Mouse (Mus musculus) Muller cell, postnatal 12 days (primary cell): ENCODE measurements at regions not wholly inside any gene's neighbourhood (a gene's known extent, or its start where the extent isn't known, plus 50 kb on each side); places are given as distances from the start of the nearest gene placed in this dataset.
A peak's percentile ranks its signal among the peaks of the same experiment; 100 is the strongest.
"Not testable (repeated sequence)": the region's sequence is repeated elsewhere in the genome, so short reads cannot be mapped to it uniquely, and the experiment has no call there.

Experiments used
- DNase-seq: peaks from one replicate; pipeline ENCODE4 v3.0.0-alpha.2; 2015; ENCODE audit errors: inconsistent ontology term

- DNase-seq = no peak
Measured at GRCm38 (mm10) chr10:43672490-43672889, 94.4 kb downstream of the Cd24a start.

DNA sequence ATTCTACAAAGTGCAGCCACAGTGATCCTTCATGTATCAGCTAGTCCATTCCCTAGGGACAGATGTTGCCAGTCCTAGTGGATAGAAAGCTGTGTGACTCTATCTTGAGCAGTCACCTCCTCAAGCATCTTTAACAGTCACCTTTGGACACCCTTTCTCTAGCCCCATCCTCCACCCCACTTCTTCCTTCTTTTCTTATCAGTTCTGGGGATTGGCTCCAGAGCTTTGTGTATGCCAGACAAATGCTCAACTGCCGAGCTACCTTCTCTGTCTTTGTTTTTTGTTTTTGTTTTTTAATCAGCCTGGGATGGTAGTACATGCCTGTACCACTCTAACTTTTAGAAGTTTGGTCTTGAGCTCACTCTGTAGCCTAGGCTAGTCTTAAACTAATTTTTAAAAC is 96.7 kb downstream of the Cd24a start:
- DNase-seq = no peak

DNA sequence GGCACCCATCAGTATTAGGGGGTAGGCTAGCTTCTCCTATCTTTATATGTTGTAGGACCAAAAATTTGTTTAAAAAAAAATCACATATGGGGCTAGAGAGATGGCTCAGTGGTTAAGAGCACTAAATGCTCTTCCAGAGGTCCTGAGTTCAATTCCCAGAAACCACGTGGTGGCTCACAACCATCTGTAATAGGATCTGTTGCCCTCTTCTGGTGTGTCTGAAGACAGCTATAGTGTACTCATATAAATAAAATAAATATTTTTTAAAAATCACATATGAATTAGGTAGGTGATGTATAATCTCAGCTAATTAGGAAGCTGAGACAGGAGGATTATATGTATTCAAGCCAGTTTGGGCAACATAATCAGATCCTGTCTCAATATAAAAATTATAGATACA is 97.4 kb downstream of the Cd24a start:
- not testable (repeated sequence) for DNase-seq

DNA sequence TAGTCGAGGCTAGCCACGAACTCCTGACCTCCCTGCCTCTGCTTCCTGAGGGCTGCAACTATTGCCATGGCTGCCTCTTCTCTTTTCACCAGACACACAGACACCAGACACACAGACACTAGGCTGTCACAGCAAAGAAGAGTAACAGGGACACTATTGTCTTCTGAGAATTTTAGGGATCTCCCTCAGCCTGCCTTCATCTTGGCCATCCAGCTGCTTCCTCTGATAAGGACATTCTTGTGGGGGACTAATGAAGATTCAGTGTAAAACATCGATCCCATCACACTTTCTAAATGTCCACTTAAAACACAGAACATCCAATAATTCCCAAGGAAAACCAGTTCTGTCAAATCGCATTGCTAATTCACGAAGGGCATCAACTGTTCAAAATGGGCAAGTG is 98.2 kb downstream of the Cd24a start:
- no peak for DNase-seq

- no peak for DNase-seq
Measured at GRCm38 (mm10) chr10:43684247-43685033, 106.4 kb downstream of the Cd24a start.

GRCm38 (mm10) chr10:43689161-43689913 is 111.3 kb downstream of the Cd24a start:
- DNase-seq = peak; percentile 16

- DNase-seq = peak; percentile 22
Measured at GRCm38 (mm10) chr10:43689914-43690316, 111.8 kb downstream of the Cd24a start.

- DNase-seq = no peak
Measured at GRCm38 (mm10) chr10:43693974-43694373, 115.9 kb downstream of the Cd24a start.

- DNase-seq = peak; percentile 83
Measured at GRCm38 (mm10) chr10:43694508-43694907, 116.4 kb downstream of the Cd24a start.

DNA sequence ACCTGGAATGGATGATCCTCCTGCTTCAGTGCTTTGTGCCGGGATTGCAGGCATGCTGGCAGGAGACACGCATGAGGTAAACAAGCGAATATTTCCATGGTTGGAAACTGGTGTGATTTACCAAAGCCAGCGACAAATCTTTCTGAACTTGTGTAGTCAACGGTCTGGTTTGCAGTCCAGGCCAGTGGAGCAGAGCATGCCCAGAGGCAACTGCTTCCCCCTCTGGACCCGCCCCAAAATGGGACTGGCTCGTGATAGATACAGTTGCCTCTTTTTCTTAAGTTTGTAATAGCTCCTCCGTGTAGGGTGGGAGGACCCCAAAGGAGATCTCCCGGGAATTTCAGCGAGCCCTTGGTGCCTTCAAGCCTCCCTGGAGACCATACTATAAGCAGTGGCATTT is 117.4 kb downstream of the Cd24a start:
- no peak for DNase-seq

GRCm38 (mm10) chr10:43697917-43698316 is 119.8 kb downstream of the Cd24a start:
- no peak for DNase-seq

DNA sequence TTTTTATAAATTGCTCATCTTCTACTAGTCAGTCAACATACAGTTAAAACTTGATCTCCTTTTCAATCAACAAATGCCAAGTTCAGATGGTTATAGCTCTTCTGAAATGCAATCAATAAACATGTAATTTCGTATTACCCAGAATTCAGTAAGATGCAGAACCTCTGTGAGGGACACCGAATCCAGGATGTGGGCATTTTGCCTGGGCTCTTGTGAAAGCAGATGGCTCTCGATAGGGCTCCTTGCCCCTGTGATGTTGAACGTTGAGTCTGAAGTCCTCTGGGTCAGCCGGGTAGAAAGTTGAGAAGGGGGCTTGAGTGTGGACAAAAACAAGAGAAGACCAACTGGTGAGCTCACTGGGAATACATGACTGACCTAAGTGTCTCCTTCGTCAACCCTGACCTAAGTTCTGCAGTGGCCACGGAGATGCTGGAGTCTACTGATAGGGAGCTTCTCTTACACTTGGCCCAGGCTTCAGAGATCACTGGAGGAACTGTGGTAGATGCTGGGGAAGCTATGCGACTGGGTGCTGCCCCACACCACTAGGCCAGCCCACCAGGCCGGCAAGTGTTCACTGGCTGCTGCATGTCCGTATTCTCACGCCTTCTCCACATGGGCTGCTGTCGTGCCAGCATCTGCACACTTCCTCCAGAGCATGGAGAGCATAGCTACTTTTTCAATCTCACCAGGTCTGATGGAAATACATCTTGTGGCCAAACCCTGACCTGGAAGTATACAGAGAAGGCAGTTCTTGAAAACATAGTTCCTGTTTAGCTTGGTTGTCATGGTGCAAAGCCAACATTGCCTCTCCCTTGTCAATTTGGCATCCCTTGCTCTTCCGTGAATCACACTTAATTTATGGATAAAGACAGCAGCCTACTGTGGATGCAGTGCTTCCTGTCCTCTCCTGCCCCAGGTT is 122.5 kb downstream of the Cd24a start:
- no peak for DNase-seq

DNA sequence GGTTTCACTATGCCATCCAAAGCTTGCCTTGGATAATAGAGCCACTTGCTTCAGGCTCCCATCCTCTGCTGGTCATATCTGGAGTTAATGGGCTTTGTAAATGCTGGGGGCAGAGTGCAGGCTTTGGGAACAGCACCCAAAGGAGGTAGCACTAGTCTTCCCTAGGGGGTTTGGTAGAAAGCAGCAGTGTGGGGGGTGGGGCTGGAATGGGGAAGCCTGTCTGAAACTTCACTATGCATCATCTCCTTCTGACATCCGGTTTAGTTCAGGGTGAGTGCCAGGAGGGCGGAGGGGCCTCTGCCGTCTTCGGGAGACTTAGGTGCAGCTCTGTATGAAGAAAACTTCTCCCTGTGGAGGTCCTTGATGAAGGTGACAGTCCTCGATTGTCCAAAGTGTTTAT is 124.8 kb downstream of the Cd24a start:
- no peak for DNase-seq

- DNase-seq = no peak
Measured at GRCm38 (mm10) chr10:43706001-43706988, 128.2 kb downstream of the Cd24a start.

DNA sequence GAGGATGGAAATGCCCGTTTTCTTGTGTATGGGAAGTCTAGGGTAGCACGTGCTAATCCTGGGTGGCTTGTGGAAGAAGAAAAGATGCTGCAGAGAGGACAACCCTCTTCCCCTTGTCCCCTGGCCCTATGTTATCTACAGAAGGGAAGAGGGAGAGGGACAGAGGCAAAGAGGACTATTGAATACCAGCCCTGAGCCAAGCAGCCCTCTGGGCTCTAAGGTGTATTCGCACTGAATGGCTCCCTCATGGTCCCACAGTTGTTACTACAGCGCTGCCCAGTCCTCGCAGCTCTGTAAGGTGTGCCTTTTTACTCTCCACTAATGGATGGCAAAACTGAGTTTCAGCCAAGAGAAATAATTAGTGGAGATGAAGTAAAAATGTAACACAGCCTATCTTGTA is 128.9 kb downstream of the Cd24a start:
- no peak for DNase-seq

- DNase-seq = no peak
Measured at GRCm38 (mm10) chr10:43707821-43708373, 129.8 kb downstream of the Cd24a start.

GRCm38 (mm10) chr10:43709278-43710033 is 131.4 kb downstream of the Cd24a start:
- no peak for DNase-seq

GRCm38 (mm10) chr10:43710186-43710885 is 132.3 kb downstream of the Cd24a start:
- DNase-seq = no peak

- DNase-seq = no peak
Measured at GRCm38 (mm10) chr10:43710886-43711256, 132.8 kb downstream of the Cd24a start.
